Mouse (Mus musculus) CD4-positive, CD25-positive, alpha-beta regulatory T cell, adult 2 months (primary cell): ENCODE results near the gene Cspg4.

ENCODE experiments used
- DNase-seq: peaks from one replicate; pipeline ENCODE4 v3.0.0-alpha.2; 2012; ENCODE audit warnings: low read depth, low spot score

Cspg4 gene

DNA sequence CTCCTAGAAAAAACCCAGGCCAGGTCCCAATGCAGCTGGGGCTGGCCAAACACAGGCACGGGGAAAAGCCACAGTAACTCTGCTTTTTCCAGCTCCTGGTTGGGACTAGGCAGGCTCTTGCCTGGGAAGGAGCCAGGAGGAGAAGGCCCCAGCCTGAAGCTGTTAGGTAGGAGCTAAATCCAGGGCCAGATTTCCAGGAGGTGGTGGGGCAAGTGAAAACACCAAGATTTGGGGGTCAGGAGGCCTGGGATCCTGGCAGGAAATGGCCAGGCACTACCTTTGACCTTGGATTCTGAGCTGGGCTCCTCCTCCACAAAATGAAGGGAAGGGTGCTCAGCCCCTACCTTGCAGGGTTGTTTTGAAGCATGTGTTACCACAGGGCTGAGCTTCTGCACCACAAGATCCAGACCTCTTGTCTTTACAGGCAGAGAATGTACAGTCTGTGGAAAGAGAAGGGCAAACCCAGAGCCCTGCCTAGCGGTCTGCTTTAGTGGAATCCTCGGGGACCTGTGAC is 560 bp upstream of the Cspg4 start, which contains the start of gene Odf3l1:
Gene Odf3l1, minus strand, starts transcription at position 464 of the 514 bp plus-strand sequence.
- no peak for DNase-seq

DNA sequence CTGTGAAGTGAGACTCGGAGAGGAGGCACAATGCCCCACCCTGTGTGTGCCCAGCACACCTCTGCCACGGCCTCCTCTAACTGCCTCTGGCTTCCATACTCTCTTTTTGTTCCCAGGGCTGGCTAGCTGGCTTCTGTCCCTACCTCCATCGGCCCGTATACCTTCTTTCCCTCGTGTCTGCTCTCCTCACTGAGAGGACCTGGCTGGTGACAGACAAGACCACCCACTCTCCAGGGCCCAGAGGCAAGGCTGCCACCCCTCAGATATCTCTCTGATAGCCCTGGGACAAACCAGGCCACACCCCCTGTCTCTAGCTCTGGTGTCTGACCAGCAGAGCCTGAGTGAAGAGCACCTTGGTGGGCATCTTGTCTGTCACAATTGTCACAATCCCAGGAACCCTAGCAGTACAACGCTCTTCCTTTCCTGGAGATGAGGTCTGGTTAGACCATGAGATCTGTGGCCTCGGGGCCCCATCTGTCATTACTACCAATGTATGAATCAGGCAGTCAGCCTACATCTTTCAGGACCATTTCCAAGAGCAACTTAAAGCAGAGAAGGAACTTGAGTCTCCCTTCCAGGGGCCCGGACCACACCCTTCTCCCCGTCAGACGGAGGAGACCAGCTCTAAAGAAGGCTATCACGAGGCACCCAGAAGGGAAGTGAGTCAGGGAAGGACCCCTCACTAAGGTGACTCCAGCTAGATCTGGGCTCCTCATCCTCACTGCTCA is 1.0 kb downstream of the Cspg4 start:
- DNase-seq = no peak

DNA sequence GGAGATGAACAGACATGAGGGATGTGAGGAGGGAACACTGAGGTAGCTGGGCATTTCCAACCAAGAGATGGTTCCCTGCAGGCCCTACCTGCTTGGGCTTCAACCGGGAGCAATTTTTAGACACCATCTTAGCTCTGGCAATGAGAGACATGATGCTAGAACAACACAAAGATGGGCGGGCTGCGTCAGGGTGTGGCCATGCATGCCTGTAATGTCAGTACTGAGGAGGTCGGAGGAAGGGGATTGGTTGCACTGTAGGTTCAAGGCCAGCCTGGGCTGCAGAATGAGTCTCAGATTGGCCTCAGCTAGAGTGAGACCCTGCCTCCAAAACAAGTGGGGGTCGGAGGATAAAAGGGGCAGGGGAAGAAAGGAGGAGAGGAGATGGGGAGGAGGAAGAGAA is 1.6 kb downstream of the Cspg4 start:
- no peak for DNase-seq

DNA sequence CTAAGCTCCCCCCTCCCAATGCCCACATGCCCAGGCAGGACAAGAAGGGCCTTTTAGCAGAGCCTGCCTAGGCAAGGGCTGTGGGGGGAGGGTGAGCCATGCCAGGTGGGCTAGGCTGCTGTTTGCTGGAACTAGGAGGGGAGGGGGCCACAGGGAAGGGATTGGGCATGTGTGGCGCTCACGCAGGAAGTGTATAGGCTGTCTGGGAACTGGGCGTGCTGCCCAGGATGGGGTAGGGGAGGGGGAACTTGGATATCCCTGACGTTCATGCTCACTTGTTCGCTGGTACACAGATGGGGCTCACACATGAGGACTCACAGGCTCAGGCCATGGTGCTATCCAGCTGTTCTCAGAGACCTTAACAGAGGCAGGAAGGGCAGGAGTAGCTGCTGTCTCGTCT is 3.5 kb downstream of the Cspg4 start:
- no peak for DNase-seq

DNA sequence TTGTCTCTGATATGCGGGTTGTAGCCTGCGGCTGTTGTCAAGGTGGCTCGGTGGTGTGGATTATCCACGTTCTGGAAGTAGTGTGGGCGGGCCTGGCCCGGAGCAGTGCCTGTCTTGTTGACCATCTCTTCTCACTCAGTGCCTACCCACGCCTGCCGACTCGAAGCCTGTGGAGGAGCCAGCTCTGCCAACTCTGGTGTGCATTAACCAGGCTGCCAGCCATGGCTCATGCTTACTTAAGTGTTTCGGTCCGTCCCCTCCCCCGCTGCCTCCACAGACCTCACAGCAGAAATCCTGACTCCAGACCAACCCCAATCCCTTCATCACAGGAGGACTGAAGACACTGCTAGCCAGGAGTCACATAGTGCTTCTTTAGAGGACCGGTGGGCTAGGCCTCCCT is 4.7 kb downstream of the Cspg4 start:
- DNase-seq = no peak

DNA sequence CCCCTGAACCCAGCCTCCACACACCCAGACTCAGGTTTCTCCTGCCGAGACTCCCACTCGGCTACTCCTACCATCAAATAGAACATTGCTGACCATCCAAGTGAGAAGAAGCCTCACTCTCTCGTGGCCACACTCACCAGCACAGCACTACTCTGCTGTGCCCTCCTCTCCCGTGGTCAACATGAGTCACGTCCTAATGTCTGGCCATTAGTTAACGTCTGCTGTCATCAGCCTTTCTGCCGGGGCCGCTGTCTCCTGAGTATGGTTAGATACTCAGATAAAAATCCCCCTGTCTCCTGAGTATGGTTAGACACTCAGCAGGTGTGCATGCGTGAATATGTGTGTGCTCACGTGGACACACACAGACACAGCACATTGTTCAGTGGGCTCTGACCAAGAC is 5.9 kb downstream of the Cspg4 start:
- DNase-seq = no peak

DNA sequence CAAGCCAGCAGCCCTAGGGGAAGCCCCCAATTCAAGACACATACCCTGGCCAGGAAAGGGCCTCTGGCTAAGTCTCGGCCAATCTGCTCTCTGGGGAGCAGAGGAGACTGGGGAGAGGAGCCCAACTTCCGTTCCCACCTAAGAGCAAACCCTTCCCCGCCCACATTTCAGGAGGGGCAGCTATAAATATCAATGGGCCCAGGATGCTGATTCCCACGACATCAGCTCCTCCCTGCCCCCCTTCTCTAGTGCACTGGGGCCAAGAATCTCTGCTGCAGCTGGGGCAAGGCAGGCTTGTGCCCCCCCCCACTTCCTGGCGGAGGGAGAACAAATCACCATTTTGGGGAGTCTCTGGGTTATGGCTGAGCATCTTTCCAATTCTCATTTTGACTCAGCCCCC is 6.4 kb downstream of the Cspg4 start:
- DNase-seq = no peak

DNA sequence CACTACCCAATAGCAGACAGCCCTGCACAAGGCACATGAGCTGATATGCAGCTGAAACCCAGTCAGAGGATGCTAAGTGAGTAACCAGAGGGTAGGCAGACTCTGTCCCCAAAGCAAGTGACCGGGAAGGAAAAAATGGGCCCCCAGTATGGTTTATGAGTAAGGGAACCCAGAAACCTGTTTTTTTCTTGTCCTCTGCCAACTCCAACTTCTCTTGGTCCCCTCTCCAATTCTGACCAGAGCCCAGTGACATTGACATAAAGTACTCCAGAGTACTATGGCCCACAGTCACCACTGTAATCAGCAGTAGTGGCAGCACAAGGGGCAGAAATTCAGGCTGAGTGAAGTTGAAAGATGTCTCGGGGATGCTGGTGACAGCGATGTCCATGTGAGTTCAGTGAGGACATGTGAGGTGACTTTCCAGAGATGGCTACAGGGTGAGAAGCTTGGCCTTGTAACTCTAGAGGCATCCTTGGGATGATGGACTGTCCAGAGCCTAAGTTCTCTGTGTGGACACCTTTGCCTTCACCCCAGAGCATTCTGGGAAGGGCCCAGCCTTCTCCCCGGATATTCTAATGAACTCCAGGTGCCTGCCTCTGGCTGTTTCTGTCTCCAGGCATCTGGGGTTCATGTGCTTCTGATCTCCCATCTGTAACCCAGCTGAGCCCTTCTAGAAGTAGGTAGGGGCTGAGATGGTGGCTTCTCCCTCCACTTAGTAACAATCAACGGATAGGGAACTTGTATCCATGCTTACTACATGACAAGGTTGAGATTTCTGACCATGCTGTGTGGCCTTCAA is 7.5 kb downstream of the Cspg4 start:
- DNase-seq = no peak

DNA sequence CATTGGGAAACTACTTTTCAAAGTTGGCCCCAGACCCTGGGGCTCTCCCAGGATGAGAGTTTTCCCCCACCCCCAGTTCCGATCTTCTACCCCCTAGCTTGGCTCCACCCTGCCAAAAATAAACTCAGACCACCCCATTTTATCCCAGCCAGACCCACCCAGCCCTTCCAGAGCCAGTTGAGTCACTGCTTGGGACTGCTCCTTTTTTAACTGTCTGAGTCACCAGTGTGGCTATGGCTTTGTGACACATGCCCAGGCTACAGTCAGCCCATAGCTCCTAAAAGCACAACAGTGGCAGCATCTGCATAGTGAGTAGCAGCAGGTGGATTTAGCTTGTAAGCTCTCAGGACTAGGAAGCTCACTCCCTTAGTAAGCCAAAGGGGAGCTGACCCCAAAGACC is 8.3 kb downstream of the Cspg4 start:
- no peak for DNase-seq

DNA sequence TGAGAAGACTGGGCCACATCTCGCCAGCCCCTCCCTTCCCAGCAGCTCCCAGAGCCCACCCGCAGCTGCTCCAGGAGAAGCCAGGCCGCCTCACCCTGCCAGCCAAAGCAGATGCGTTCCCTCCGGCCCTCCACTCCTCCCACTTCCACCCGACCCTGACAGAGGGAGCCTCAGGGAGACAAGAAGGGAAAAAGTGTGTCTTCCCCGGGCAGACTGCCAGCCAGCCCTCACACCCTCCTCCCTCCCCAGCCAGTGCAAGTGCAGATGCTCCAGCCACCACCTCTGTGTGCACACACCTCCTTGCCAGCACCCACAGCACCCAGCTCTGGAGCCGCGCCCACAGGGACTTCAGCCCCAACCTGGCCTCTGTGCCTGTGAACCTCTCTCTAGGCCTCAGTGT is 12.0 kb downstream of the Cspg4 start:
- no peak for DNase-seq

DNA sequence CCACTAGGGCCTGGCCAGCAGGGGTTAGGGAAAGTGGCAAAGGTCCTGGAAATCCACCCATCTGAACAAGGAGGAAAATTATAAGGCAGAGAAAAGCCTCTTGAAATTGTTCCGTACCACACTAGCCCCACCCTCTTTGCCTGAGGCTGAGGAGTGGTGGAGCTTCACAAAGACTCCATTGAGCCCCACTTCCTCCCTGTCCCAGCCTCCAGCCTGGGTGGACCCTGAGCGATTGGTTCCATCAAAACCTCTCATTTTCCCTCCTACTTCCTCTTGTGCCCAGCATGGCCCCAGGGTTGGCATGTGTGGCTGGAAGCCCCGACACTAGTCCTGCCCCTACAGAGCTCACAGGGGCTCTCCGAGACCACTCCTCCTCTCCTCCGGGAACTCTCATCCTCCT is 12.5 kb downstream of the Cspg4 start:
- no peak for DNase-seq

DNA sequence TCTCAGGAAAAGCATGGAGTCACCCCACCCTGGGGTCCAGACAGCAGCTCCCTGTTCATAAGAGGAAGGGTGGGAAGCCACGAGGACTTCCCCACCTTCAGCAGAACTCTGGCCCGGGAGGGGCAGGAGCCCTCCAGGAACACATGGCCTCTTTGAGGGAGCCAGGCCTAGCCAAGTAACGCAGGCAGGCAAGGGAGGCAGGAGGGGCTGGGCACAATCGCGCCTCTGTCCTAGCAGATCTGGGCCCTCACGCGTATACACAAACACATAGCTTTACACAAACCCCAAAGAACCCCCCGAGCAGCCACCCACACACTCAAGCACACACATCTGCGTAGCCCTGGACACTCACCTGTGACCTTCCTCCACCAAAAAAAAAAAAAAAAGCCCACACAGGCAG is 16.0 kb downstream of the Cspg4 start:
- no peak for DNase-seq

DNA sequence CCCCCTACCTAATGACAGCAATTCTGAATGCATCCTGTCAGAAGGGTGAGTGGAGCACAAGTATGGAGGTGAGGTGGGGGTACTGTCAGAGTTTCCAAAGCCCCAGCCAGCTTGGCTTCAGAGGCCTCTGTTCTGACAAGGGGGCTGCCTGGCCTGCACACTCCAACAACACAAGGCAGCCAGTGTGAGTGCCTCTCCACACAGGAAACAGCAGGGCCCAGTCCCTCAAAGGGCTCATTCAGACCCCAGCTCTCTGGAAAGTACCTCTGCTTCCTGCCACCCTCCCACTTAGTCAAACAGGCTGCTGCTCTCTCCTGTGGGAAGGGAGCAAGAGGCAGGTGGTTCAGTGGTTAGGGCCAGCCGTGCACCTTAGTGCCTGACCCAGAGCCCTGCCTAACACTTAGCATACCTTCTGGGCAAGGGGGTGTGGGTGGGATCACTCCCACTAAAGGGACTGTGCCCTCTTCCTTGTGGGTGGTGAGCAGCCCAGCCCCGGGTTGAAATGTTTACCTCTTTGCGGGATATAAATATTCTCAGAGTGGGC is 16.8 kb downstream of the Cspg4 start:
- no peak for DNase-seq

DNA sequence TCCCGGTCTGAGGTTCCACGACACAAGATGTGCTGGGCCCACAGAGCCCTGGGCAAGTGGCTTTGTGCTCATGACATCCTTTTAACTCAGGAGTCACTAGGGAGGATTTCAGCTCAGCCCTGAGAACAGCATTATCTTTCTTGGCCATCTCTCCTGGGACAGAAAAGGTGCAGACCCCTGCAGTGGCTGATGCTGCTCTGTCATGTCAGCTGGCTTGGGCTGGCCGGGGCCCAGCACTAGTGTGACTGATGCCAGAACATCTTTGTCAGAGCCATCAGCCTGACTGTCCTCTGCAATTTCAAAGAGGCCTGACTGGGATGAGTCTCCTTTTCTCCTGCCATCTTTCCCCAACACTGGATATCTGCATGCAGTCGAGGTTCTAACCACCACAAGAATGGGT is 17.4 kb downstream of the Cspg4 start:
- no peak for DNase-seq

DNA sequence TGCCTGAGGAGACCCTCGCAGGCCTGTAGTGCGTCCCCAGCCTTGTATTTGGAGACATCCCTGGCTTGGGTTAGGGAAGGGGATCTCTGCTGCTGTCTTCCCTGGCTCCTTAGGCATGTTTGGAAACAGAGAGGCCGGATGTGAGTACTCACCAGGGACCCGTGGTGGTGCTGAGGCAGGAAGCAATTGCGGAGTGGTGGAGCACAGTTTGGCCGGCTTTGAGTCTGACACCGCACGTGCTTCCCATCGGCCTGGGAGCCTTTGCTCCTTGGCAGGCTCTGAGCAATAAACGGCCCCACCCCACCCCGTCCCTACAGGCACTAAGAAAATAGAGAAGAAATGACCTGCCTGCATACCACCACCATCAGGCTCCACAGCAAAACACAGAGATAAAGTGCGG is 18.0 kb downstream of the Cspg4 start:
- DNase-seq = no peak

DNA sequence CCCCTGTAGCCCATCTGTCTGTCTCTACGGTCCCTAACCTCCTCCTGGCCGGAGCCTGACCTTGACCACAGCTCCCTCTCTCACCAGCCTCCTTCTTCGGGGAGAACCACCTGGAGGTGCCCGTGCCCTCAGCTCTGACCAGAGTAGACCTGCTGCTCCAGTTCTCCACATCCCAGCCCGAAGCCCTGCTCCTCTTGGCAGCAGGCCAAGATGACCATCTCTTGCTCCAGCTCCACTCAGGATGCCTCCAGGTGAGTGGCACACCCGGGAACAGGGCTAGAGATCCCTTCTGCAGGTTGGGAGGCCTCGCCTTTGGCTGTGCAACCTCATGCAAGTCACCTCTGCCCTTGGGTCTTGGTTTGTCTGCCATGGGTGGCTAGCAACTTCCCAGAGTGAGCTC is 18.6 kb downstream of the Cspg4 start:
- no peak for DNase-seq

DNA sequence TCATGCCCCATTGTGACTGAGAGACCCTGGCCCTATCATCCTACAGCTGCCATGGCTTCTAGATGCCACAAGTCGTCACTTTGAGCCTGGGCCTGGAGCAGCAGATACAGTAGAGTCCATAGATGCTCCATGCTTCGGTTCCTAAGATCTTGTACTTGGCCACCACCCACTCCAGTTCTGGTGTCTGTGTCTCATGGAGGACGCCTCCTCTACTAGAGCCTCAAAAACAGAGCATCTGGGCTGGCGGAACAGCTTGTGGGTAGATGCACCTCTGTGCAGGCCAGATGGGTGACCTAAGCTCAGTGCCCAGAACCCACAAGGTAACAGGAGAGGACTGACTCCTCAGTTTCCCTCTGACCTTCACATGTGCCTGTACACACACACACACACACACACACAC is 19.5 kb downstream of the Cspg4 start:
- DNase-seq = no peak

DNA sequence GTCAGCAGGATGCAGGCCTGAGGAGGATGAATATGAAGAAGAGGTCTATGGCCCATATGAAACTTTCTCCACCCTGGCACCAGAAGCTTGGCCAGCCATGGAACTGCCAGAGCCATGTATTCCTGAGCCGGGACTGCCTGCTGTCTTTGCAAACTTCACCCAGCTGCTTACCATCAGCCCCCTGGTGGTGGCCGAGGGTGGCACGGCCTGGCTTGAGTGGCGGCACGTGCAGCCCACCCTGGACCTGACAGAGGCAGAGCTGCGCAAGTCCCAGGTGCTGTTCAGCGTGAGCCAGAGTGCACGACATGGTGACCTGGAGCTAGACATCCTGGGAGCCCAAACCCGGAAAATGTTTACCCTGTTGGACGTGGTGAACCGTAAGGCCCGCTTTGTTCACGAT is 21.3 kb downstream of the Cspg4 start:
- peak; percentile 29 for DNase-seq

DNA sequence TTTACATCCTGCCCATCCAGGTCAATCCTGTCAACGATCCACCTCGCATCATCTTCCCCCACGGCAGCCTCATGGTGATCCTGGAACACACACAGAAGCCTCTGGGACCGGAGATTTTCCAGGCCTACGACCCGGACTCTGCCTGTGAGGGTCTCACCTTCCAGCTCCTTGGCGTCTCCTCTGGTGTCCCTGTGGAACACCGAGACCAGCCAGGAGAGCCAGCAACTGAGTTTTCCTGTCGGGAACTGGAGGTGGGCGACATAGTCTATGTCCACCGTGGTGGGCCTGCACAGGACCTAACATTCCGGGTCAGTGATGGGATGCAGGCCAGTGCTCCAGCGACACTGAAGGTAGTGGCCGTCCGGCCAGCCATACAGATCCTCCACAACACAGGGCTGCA is 21.8 kb downstream of the Cspg4 start:
- DNase-seq = no peak

DNA sequence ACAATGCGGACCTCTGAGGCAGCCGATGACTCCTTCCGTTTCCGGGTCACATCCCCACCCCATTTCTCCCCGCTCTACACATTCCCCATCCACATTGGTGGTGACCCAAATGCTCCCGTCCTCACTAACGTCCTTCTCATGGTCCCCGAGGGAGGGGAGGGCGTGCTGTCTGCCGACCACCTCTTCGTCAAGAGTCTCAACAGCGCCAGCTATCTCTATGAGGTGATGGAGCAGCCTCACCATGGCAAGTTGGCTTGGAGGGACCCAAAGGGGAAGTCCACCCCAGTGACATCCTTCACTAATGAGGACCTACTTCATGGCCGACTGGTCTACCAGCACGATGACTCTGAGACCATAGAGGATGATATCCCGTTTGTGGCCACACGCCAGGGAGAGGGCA is 22.7 kb downstream of the Cspg4 start:
- no peak for DNase-seq

DNA sequence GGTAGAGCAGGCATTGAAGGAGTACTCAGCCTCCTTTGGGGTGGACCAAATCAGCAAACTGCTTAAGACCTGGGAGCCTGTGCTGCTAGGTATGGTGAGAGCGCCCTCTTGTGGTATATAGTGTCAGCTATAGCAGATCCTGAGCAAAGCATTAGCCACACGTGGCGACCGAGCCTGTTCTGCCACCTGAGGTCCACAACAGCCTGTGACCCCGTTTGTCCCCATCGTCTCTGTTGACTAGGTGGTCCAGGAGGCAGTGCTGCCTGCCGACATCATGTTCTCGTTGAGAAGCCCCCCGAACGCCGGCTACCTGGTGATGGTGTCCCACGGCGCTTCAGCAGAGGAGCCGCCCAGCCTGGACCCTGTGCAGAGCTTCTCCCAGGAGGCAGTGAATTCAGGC is 25.0 kb downstream of the Cspg4 start:
- peak; percentile 88 for DNase-seq

DNA sequence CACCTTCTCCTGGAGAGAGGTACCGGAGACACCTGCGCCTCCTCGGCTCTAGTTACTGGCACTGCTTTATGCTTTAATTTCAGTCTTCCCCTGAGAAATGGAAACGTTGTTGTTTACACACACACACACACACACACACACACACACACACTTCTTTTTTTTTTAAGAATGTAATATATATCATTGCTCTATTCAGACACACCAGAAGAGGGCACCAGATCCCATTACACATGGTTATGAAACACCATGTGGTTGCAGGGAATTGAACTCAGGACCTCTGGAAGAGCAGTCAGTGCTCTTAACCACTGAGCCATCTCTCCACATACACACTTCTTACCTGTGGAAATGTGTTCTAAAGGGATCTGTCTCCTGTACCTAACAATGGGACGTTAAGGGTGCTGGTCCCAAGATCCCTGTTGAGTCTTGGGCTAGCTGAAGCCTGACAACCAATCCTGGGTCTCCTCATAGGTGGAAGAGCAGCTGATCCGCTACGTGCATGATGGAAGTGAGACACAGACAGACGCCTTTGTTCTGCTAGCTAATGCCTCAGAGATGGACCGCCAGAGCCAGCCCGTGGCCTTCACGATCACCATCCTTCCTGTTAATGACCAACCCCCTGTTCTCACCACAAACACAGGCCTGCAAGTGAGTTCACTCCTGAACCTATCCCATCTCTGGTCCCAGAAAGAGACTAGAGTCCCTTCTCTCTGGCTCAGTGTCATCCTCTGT is 25.9 kb downstream of the Cspg4 start:
- no peak for DNase-seq
